In genomic region chr3:151707335-151707734, GRCm38 (mm10) we compare ENCODE assay signal across 15 mouse cellular contexts. TPM values are rescaled to one million over a fixed set of nuclear protein-coding genes. Genes with fewer than 3 reads are reported as not detected.
"Had no signal": no experiment of that assay in that cellular context is flagged by ENCODE, and none has a peak within 500 bp of the region (broad histone marks: within the 10 kb centered on the region; RNA-seq: fewer than 3 reads in every experiment).

No protein-coding gene starts in this region.

- DNase-seq: kidney, adult 2 months; kidney, postnatal 36 days; lung, adult 18-20 months; right cerebral cortex, adult 18-20 months; right cerebral cortex, postnatal 25 days had no signal

- H3K4me3 ChIP-seq: limb, embryonic 15.5 days; midbrain, embryonic 12.5 days; myocyte; neural tube, embryonic 15.5 days had no signal

- H3K27ac ChIP-seq: limb, embryonic 15.5 days; liver, embryonic 14.5 days; midbrain, embryonic 12.5 days; neural tube, embryonic 15.5 days had no signal

RNA-seq across cellular contexts. Expression of gene Ifi44, which starts 42.4 kb away (rescaled TPM):
- total RNA-seq: layer of hippocampus, adult 18-20 months; left cerebral cortex, adult 18-20 months; left cerebral cortex, postnatal 25 days had no signal

RNA-seq across cellular contexts. Expression of gene Ifi44l, which starts 55.4 kb away (rescaled TPM):
- total RNA-seq: layer of hippocampus, adult 18-20 months; layer of hippocampus, postnatal 10 days; left cerebral cortex, adult 18-20 months; left cerebral cortex, postnatal 25 days; megakaryocyte-erythroid progenitor cell, adult 5-6 weeks had no signal
